ENCODE assay signal across 8 mouse cellular contexts in genomic region chr10:4128411-4128810, GRCm38 (mm10).
DNase-seq lines count a peak whose midpoint lies in the region; ATAC-seq and TF ChIP-seq lines count a peak whose summit lies in the region.
"Had no signal": no experiment of that assay in that cellular context is flagged by ENCODE, and none has a peak within 500 bp of the region (broad histone marks: within the 10 kb centered on the region; RNA-seq: fewer than 3 reads in every experiment).

No protein-coding gene starts in this region.

- TF ChIP-seq EP300 in liver, postnatal 0 days (IDR thresholded peaks at IDR 0.05; ENCODE audit: low read depth) = no peak

- DNase-seq in kidney, adult 18-20 months = peak; percentile 39
- DNase-seq in kidney, adult 8-10 months = no peak
- peak; percentile 20 for DNase-seq in NIH3T3 (ENCODE audit: low read depth)
- peak; percentile 31 for DNase-seq in liver, postnatal 0 days
- DNase-seq in cerebellum, postnatal 4 days (ENCODE audit: low spot score in 2 of 2) = no peak
- no peak for DNase-seq in urinary bladder, adult 2 months (ENCODE audit: low spot score)
- DNase-seq: thymus, adult 18-20 months had no signal

- no peak overlapping the region for H3K4me2 ChIP-seq in liver, postnatal 0 days (ENCODE audit: low read depth, low read length)

- peaks cover 4% of the 10 kb centered on the region; the same call in 1 of the 2 replicates for H3K4me1 ChIP-seq in liver, postnatal 0 days (ENCODE audit: insufficient read depth)

- 56% methylated on average over 10 of the region's 10 CpGs for WGBS in liver, postnatal 0 days (ENCODE audit: insufficient replicate concordance)

- peak overlapping the region; percentile 61 for H3K27ac ChIP-seq in liver, postnatal 0 days (ENCODE audit: low read depth)

- H3K27me3 ChIP-seq in liver, postnatal 0 days (ENCODE audit: insufficient read depth, low read length) = no peaks in the 10 kb centered on the region

- ATAC-seq in granulocyte monocyte progenitor cell, adult 5-6 weeks (replicated peaks; ENCODE audit: poor library complexity, severe bottlenecking) = peak; percentile 22
- ATAC-seq in liver, postnatal 0 days = peak; percentile 38

- H3K36me3 ChIP-seq in liver, postnatal 0 days (replicated peaks; ENCODE audit: insufficient read depth, low read length) = 0 out of 2 replicates have a peak, but pooled peaks cover 3% of the 10 kb centered on the region

- no peaks in the 10 kb centered on the region for H3K9me3 ChIP-seq in liver, postnatal 0 days (ENCODE audit: low read length)

- no peak for TF ChIP-seq CTCF in liver, postnatal 0 days (IDR thresholded peaks at IDR 0.05; ENCODE audit: low read depth)

- H3K4me3 ChIP-seq in liver, postnatal 0 days (ENCODE audit: low read depth, low read length) = no peak overlapping the region

- no peak overlapping the region for H3K9ac ChIP-seq in liver, postnatal 0 days (replicated peaks)

Comparison
In these comparisons a context has a peak if more than half of its experiments do, and no peak if none do; other contexts are left out.
1. DNase-seq: peak in kidney, adult 18-20 months (single experiment), NIH3T3 (single experiment) and liver, postnatal 0 days (single experiment); none in kidney, adult 8-10 months (0 of 2), cerebellum, postnatal 4 days (0 of 2) and urinary bladder, adult 2 months (single experiment).